Mouse (Mus musculus) hindbrain, embryonic 14.5 days (tissue): ENCODE measurements around the gene Olfr53. TPM values are rescaled to one million over a fixed set of nuclear protein-coding genes. Genes with fewer than 3 reads are reported as not detected.
A peak's percentile ranks its signal among the peaks of the same experiment; 100 is the strongest.
"Not testable (repeated sequence)": the region's sequence is repeated elsewhere in the genome, so short reads cannot be mapped to it uniquely, and the experiment has no call there.

ENCODE experiments used
- ATAC-seq: fragments of 200-750 bp; cut with Nextera tagmentation; 2 replicates; pipeline ENCODE4 v1.8.0; 2017; ENCODE audit warnings: moderate number of reproducible peaks, mild to moderate bottlenecking, moderate TSS enrichment, moderate library complexity; ENCODE audit not compliant: low FRiP score
- DNase-seq: peaks from one replicate; pipeline ENCODE4 v3.0.0-alpha.2; 2015; ENCODE audit warnings: low spot score
- H3K27ac ChIP-seq: fragments of 300-500 bp; sonication (generic); 2 replicates; pipeline ENCODE4 v1.5.1; 2014; ENCODE audit warnings: mild to moderate bottlenecking, moderate library complexity
- H3K27me3 ChIP-seq: fragments of 300-500 bp; sonication (generic); 2 replicates; pipeline ENCODE4 v1.6.1; 2014; ENCODE audit warnings: mild to moderate bottlenecking, low read length, mixed read lengths; ENCODE audit not compliant: control insufficient read depth, insufficient read depth
- H3K36me3 ChIP-seq: fragments of 300-500 bp; sonication (generic); replicated peaks from 2 replicates; pipeline ENCODE4 v1.6.1; 2014; ENCODE audit not compliant: control insufficient read depth, insufficient read depth
- H3K4me1 ChIP-seq: fragments of 300-500 bp; sonication (generic); replicated peaks from 2 replicates; pipeline ENCODE4 v1.6.1; 2014; ENCODE audit warnings: antibody characterized with exemption, low read length, mixed read lengths; ENCODE audit not compliant: control insufficient read depth, insufficient read depth
- H3K4me2 ChIP-seq: fragments of 300-500 bp; sonication (generic); replicated peaks from 2 replicates; pipeline ENCODE4 v1.6.1; 2014; ENCODE audit warnings: mild to moderate bottlenecking, moderate library complexity
- H3K4me3 ChIP-seq: fragments of 300-500 bp; sonication (generic); replicated peaks from 2 replicates; pipeline ENCODE4 v1.5.1; 2014; ENCODE audit warnings: mild to moderate bottlenecking, low read length
- H3K9ac ChIP-seq: fragments of 300-500 bp; sonication (generic); 2 replicates; pipeline ENCODE4 v1.6.1; 2014
- H3K9me3 ChIP-seq: fragments of 300-500 bp; sonication (generic); 2 replicates; pipeline ENCODE4 v1.6.1; 2016; ENCODE audit warnings: low read length; ENCODE audit not compliant: control insufficient read depth
- WGBS: fragments of 180-500 bp; shearing (Covaris S2); extraction: QIAGEN DNeasy Blood & Tissue Kit; methylation state at CpG from one replicate; pipeline ENCODE4 v1.1.7; 2014; 5-methylcytosine and 5-hydroxymethylcytosine counted together
- polyA plus RNA-seq: library from polyadenylated mRNA; unstranded; fragments of >200 nt; fragmentation: Nextera tagmentation; extraction: Ambion mirVana; gene quantifications from 2 replicates; pipeline ENCODE4 v1.2.1, GENCODE M21; 2014

The Olfr53 gene
- polyA plus RNA-seq, result not detected in 2 replicates

GRCm38 (mm10) chr7:140646152-140646551 is at the start of gene Olfr53:
Olfr53 (plus strand) TSS chr7:140646452.
- H3K9ac ChIP-seq, result no peak within 1 kb of the TSS
- H3K9me3 ChIP-seq, result no peaks in the 10 kb centered on the region
- H3K4me2 ChIP-seq, result no peak within 1 kb of the TSS
- no peaks in the 10 kb centered on the region for H3K27me3 ChIP-seq
- DNase-seq (no peak), ATAC-seq (no peak)
- H3K4me3 ChIP-seq, result no peak within 1 kb of the TSS
- H3K4me1 ChIP-seq, result no peaks in the 10 kb centered on the region
- 87% methylated on average over 1 of the region's 1 CpGs for WGBS
- H3K27ac ChIP-seq, result no peak within 1 kb of the TSS
- H3K36me3 ChIP-seq, result no peaks in the 10 kb centered on the region

DNA sequence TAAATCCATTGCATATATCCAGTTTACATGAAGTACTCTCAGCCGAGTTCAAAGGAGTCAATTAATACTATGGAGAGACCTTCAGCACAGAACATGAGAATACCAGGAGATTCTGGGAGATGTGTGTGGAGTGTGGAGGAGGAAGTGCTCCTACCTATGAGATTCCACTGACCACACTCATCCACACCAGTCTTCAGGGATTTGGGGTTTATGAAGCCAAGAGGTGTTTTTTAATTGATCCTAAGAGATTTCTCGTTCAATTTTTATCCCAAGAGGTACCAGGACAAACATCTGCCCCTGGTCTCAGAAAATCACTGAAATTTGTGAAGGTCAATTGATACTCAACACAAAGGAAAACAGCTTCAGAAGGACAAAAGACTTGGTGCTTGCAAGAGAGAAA is 45.3 kb upstream of the Olfr53 start, which contains the start of gene Olfr46:
Gene Olfr46 (plus strand): TSS at position 301 of the 400 bp plus-strand sequence.
- not testable (repeated sequence) for H3K36me3 ChIP-seq, DNase-seq, H3K4me2 ChIP-seq, H3K4me1 ChIP-seq, H3K9ac ChIP-seq, H3K27me3 ChIP-seq, H3K9me3 ChIP-seq, H3K4me3 ChIP-seq, ATAC-seq, H3K27ac ChIP-seq
- WGBS, result 69% methylated on average over 2 of the region's 2 CpGs

GRCm38 (mm10) chr7:140628670-140629069 is 17.6 kb upstream of the Olfr53 start, which contains the start of gene Olfr61:
Olfr61 (plus strand) TSS chr7:140628970.
- not testable (repeated sequence) for H3K36me3 ChIP-seq, H3K27ac ChIP-seq, H3K9me3 ChIP-seq, H3K4me2 ChIP-seq, DNase-seq, H3K9ac ChIP-seq, H3K4me1 ChIP-seq, H3K27me3 ChIP-seq, ATAC-seq, H3K4me3 ChIP-seq
- 84% methylated on average over 3 of the region's 3 CpGs for WGBS

DNA sequence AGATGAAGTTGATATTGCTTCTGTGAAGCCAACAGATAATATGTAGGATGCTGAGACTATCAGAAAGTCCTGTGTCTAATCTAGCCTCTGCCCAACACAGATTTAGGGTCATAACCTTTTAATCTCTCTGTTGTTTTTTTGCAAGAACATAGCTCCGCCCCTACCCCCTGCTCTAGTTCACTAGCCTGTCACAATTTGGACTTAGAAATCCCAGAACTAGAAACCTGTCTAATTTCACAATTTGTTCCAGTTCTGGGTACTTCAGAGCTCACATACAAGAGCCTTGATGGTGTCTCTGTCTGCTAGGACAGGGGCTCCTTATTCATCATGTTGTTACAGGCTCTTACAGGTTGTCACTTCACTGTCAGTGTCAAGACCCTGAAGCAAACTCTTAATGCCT is 15.7 kb upstream of the Olfr53 start:
- DNase-seq (no peak), ATAC-seq (no peak)
- no peak overlapping the region for H3K27ac ChIP-seq
- H3K9me3 ChIP-seq, result no peaks in the 10 kb centered on the region
- H3K36me3 ChIP-seq, result no peaks in the 10 kb centered on the region
- H3K27me3 ChIP-seq, result no peaks in the 10 kb centered on the region
- 88% methylated on average over 1 of the region's 1 CpGs for WGBS
- H3K9ac ChIP-seq, result no peak overlapping the region
- H3K4me1 ChIP-seq, result no peaks in the 10 kb centered on the region
- no peak overlapping the region for H3K4me3 ChIP-seq
- H3K4me2 ChIP-seq, result no peak overlapping the region

DNA sequence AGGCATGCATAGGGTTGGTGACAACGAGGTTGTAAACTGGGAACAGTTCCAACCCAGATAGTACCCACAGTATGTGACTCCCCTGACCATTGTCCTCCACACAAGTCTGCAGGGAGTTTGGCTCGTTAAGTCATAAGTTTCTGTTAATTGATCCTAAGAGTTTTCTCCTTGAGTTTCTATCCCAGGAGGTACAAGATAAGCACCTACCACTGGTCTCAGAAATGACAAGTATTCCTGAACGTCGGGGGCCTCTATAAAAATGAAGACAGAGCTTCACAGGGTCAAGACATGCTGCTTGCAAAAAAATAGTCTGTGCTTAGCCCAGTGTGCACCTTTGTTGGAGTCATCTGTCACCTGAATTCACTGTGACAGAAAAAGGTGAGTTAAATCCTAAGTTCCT is 13.4 kb downstream of the Olfr53 start, which contains the start of gene Olfr539:
Gene Olfr539 (plus strand): TSS at position 301 of the 400 bp plus-strand sequence.
- Histone ChIP-seq H3K9me3 (no peaks in the 10 kb centered on the region), H3K4me2 (no peak within 1 kb of the TSS), H3K36me3 (no peaks in the 10 kb centered on the region), H3K4me3 (no peak within 1 kb of the TSS), H3K9ac (no peak within 1 kb of the TSS), H3K27ac (no peak within 1 kb of the TSS), H3K4me1 (no peaks in the 10 kb centered on the region), H3K27me3 (no peaks in the 10 kb centered on the region)
- DNase-seq, result no peak
- no peak for ATAC-seq
- 74% methylated on average over 4 of the region's 4 CpGs for WGBS

DNA sequence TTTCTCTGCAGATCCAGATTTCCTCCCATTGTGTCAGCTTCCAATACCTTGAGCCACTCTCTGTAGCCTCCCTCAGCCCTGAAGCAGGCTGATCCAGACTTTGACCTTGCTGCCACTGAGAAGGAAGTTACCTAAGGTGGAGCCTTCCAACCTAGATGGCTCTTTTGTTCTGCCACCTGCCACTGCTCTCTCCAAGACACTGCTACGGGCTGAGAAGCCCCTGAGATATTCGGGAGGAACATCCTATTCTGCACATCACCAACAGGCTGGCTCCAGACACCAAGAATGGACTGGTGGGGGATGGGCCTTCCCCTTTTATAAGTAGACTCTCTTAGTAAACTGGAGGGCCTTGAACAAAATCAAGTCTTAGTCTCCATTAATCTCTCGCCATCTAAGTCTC is 24.4 kb downstream of the Olfr53 start:
- ATAC-seq, result not testable (repeated sequence)

DNA sequence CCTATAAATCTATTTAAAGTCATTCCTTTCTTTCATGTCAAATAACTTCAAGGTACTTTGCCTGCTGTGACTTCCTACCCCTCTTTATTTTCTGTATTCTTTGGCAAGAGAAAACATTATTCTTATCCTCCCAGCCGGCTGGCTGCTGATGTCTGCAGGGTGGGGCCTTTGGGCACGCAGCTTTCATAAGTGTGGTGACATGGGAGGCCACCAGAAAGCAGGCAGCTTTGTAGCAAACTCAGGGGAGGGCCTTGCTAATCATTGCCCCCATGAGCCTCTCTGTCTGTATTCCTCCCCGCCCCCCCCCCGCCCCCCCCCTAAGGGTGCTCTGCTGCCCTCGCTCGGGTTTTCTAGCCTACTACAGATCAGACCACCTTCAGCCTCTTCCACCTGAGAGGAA is 29.6 kb downstream of the Olfr53 start:
- 4% methylated on average over 6 of the region's 6 CpGs for WGBS
- ATAC-seq, result no peak

More for the DNA sequence above, 24.4 kb downstream of the Olfr53 start:
- H3K4me1 ChIP-seq, H3K4me3 ChIP-seq, H3K9ac ChIP-seq, DNase-seq, H3K27ac ChIP-seq, H3K36me3 ChIP-seq, H3K27me3 ChIP-seq, H3K4me2 ChIP-seq: not testable (repeated sequence)
- H3K9me3 ChIP-seq, result peaks cover 11% of the 10 kb centered on the region; the same call in 1 of the 2 replicates
- 81% methylated on average over 3 of the region's 3 CpGs for WGBS

DNA sequence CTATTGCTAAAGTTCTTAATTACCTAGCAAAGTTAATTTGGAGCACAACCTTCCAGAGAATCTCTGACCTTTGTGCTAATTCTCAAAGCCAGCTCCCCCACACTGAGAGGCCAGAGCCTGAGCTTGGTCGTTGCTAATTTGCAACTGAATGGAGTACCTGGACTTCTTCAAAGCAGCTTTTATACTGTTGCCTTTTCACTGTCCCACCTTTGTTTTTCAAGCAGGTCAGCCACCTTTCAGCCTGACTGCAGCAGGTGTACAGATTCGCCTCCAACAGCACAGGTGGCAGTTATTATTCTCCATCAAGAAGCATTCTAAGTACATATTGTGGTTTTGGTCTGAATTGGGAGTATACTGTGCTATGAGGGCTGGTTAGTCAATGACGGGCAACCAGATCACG is 33.3 kb downstream of the Olfr53 start:
- H3K9me3 ChIP-seq, H3K4me2 ChIP-seq, H3K9ac ChIP-seq, H3K27me3 ChIP-seq, H3K36me3 ChIP-seq, H3K4me3 ChIP-seq, ATAC-seq, H3K27ac ChIP-seq, DNase-seq, H3K4me1 ChIP-seq: not testable (repeated sequence)
- whole genome bisulfite sequencing, result 69% methylated on average over 4 of the region's 4 CpGs

More for the DNA sequence above, 29.6 kb downstream of the Olfr53 start:
- H3K4me1 ChIP-seq, result no peaks in the 10 kb centered on the region
- 0 out of 2 replicates have a peak overlapping the region, but pooled peaks have one; percentile 24 for H3K9ac ChIP-seq
- H3K4me2 ChIP-seq, result peak overlapping the region; percentile 34
- no peaks in the 10 kb centered on the region for H3K27me3 ChIP-seq
- H3K36me3 ChIP-seq, result no peaks in the 10 kb centered on the region
- peaks cover 15% of the 10 kb centered on the region for H3K9me3 ChIP-seq
- H3K4me3 ChIP-seq, result no peak overlapping the region
- peak; percentile 23 for DNase-seq
- no peak overlapping the region for H3K27ac ChIP-seq

- WGBS, result 92% methylated on average over 1 of the region's 1 CpGs
- DNase-seq (no peak), ATAC-seq (no peak)
- Histone ChIP-seq H3K9ac (no peak within 1 kb of the TSS), H3K36me3 (no peaks in the 10 kb centered on the region), H3K27me3 (no peaks in the 10 kb centered on the region), H3K9me3 (peaks cover 4% of the 10 kb centered on the region; the same call in 1 of the 2 replicates), H3K27ac (no peak within 1 kb of the TSS), H3K4me3 (no peak within 1 kb of the TSS), H3K4me2 (no peak within 1 kb of the TSS), H3K4me1 (no peaks in the 10 kb centered on the region)
These were observed 35.4 kb downstream of the Olfr53 start, which contains the start of gene Olfr45 for GRCm38 (mm10) chr7:140681651-140682050. Olfr45 (plus strand) TSS chr7:140681951.

GRCm38 (mm10) chr7:140696967-140697366 is 50.7 kb downstream of the Olfr53 start, which contains the start of gene Olfr541:
Olfr541 (plus strand) TSS chr7:140697267.
- H3K36me3 ChIP-seq, result no peaks in the 10 kb centered on the region
- no peak within 1 kb of the TSS for H3K4me3 ChIP-seq
- no peaks in the 10 kb centered on the region for H3K9me3 ChIP-seq
- ATAC-seq (no peak), DNase-seq (no peak)
- H3K27me3 ChIP-seq, result no peaks in the 10 kb centered on the region
- H3K4me1 ChIP-seq, result no peaks in the 10 kb centered on the region
- no peak within 1 kb of the TSS for H3K27ac ChIP-seq
- H3K9ac ChIP-seq, result no peak within 1 kb of the TSS
- no peak within 1 kb of the TSS for H3K4me2 ChIP-seq
